Mouse (Mus musculus) left cerebral cortex, postnatal 36 days (tissue): ENCODE measurements around the gene Polr2e. TPM values are rescaled to one million over a fixed set of nuclear protein-coding genes. Genes with fewer than 3 reads are reported as not detected.

Experiments used
- DNase-seq, 2 experiments: peaks; one replicate each; pipeline ENCODE4 v3.0.0; 2021 to 2022; ENCODE audit warnings: low spot score in 2 of 2, mixed read lengths in 1 of 2
- intact Hi-C: fragments of 180-260 bp; cut with DNase I; formaldehyde crosslinking; loops from one replicate; pipeline ENCODE4 v1.15.1; 2025
- total RNA-seq, 2 experiments: library from RNA; stranded (reverse); gene quantifications; 2 replicates each; pipeline ENCODE4 v1.2.3; 2021

The Polr2e gene
- total RNA-seq, 2 experiments from 2014 or later = 69.2 to 83.6 TPM

DNA sequence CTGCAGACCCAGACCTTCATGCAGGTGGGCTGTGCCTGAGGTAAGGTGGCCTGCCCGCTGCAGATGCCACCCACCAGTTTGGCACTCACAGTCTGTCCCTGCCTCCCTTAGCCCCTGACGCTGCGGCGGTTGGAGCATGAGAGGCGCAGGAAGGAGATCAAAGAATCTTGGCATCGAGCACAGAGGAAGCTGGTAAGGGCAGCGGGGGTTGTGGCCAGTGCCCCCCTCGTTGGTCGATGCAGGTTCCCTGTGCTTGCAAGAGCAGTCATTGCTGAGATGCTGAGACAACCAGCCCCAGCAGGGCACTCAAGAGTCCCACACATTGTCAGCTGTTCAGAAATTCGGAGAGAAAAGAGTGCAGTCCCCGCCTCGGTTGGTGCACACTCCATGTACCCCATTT is 17.4 kb downstream of the Polr2e start:
- intact Hi-C loops = no loop called here
- DNase-seq = no peak

DNA sequence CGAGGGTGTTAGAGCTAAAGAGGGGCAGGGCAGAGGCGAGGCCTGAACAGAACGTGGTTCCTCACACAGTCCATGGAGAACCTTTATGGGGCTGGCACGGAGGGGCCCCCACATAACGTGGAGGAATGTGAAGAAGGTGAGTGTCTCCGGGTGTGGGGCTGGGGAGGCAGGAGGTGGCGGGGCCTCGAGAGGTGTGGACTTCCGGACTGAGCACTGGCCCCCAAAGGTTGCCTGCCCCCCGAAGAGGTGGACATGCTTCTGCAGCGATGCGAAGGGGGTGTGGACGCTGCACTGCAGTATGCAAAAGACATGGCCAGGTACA is 18.3 kb downstream of the Polr2e start:
- intact Hi-C loops = no loop called here
- no peak for DNase-seq

DNA sequence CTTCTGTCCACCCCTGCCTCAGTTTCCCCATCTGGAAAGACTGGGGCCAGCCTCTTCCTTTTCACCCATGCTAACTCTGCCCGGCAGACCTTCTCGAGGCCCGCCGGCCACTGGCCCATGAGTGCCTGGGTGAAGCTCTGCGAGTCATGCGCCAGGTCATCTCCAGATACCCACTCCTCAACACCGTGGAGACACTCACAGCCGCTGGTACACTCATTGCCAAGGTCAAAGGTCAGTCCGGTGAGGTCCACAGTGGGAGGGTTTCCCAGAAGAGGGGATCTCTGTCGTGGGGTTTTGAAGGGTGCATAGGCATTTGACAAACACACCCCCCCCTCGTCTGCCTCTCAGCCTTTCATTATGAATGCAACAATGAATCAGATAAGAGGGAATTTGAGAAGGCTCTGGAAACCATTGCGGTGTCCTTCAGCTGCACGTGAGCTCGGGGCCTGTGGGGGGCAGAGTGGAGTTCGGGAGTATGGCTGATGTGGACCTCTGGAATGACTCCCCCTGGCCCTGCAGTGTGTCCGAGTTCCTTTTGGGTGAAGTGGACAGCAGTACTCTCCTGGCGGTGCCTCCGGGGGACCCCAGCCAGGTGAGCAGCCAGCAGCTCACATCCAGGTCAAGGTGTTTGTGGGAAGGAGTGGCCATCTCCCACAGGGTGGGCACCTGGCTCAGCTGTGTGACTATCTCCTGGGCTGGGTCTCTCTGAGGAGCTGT is 18.8 kb downstream of the Polr2e start:
- no peak for DNase-seq
- intact Hi-C loops = no loop called here

DNA sequence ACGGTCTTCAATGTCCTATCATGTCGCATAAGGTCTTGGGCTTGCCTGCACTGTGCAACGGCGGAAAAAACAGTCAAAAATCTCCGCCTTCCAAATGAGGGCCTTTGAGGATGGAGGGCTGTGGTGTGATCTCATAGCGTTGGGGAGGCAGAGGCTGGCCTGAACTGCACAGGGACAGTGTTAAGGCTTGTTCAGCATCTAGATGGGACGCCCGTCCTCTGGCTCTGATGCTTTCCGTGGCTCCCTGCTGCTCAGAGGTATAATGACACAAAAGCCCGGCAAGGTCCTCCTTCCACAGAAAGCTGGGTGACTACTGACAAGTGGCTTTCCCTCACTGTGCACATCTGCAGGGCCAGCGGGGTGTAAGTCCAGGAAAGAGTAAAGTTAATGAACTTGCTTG is 19.4 kb downstream of the Polr2e start:
- intact Hi-C loops = no loop called here
- no peak for DNase-seq

DNA sequence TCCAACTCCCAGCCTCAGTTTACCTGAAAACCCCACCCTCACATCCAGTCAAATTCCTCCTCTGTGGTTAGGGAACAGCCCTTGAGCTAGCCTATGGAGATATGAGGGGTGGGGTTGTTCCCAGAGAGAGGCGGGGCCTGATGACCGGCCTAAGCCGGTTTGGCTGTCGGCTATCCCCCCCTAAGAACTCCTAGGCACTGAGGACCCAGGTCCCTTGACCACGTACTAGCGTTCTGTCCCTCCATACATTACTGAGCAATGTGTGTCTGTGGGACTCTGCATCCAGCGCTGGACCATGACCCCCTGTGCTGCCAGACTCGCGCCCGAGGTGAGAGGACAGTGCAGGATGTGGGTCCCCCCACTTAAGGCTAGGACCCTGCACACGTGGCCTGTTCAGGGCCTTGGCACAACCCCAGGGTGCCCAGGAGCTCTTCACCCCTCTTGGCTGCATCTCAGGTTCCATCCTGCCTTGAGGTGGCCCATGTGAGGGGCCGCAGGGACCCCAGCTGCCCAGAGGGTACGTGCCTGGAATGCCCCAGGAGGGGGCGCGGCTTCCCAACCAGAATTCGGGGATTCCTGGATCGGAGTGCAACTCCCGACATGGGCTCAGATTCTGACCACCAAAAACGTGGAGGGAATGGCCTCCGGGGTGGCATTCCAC is 20.0 kb downstream of the Polr2e start:
- intact Hi-C loops = no loop called here
- no peak for DNase-seq

DNA sequence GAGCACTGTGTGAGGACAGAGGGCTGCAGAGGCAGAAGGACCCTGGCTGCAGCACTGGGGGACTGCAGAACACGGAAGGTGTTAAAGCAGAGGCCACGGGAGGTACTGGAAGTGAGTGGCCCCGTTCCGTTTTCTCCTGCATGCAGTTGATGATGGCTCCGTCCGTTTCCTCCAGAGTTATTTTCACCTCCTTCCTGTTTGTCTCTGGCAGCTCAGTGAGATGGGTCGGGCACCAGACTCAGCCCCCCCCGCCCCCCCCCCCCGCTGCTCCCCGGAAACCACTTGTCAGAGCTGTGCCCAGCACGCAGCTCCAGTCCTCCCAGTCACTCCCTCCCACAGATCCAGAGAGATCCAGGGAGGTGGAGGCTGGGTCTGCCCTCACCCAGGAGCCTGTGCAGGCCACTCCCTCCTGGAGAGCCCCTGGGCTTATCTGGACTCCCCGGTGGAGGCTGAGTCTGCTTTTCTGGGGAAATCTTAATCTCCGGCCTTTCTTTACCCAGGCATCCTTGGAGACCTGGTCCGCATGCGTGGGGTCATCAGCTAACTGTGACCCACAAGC is 20.8 kb downstream of the Polr2e start:
- DNase-seq = no peak
- intact Hi-C loops = no loop called here

DNA sequence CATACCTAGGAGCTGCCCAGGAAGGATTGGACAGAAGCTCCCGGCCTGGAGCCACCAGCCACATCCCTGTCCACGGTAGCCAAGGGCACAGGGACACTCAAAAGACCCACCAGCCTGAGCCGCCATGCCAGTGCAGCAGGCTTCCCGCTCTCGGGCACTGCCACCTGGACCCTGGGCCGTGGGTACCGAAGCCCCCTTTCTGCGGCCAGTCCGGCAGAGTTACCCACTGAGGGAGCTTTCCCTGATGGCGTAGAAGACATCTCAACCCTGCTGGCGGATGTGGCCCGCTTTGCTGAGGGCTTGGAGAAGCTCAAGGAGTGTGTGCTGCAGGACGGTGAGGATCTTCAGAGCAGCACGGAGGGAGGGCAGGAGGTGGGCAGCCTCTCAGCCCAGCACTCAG is 21.8 kb downstream of the Polr2e start:
- intact Hi-C loops = no loop called here
- no peak for DNase-seq

DNA sequence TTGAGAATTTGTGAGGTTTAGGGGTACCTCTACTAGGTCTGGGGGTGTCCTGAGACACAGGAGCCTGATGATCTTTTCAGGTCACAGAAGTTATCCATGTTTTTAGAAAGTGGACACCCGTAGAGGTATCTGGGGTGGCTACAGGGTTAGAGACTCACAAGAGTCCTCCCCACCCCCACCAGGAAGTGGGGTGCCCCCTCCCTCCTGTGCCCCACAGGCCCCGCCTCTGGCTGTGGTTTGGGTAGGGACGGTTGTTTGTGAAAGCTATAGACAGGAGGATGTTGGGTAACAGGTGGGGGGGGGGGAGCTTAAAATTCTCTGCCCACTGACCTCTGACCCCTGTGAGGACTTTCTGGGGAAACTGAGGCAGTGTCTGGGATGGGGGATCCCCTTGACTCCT is 22.2 kb downstream of the Polr2e start:
- DNase-seq = no peak
- intact Hi-C loops = no loop called here

DNA sequence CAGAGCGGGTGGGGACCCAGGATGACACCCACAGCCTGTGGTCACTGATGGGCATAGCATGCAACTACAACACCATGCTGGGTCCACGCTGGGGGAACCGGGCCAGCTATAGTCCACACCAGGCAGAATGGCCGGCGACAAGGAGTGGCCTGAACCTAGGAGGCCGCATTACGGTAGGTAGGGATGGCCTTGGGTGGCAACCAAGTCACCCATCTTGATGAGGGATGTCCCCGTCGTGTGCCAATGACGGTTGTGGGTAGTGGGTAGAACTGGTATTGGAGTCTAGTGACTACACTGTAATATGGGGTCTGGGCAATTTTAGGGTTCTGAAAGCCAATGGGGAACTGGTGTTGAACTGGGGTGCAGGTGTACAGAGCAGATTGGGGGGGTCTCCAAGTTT is 22.7 kb downstream of the Polr2e start:
- intact Hi-C loops = no loop called here
- no peak for DNase-seq

DNA sequence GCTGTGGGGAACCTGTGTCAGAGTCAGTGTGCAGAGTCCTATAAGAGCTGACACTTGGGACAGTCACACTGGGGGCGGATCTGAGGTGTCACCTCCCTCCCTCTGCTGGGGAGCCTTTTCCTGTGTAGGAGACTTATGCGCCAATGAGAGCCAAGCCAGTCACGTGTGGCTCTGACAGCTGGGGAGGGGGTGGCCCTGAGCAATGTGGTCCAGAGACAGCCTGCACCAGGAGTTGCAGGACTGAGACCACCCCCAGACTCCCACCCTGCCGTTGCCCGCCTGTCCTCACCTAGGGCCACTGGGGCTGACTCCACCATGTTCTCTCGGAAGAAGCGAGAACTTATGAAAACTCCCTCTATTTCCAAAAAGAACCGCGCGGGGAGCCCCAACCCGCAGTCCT is 23.1 kb downstream of the Polr2e start, which contains the start of gene Arhgap45:
Gene Arhgap45, plus strand, starts transcription at position 143 of the 400 bp plus-strand sequence.
- DNase-seq = no peak
- intact Hi-C loops = no loop called here

DNA sequence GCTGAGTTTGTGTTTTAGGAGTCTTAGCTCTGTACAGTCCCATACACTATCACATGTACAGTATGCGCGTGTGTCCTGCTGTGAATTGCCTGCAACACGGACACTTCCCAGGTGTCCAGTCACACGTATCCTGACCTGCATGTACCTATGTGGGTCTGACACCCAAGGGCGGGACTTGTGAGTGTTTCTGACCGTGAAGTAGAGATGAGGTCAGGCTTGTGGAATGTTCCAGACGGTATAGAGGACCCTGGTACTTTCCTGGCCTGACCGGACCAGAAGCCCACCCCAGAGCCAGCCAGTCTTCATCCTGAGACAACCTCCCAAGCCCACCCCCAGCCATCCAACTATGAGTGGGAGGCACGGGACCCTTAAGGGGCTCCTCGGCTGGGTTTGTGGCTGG is 24.0 kb downstream of the Polr2e start:
- no peak for DNase-seq
- intact Hi-C loops = no loop called here

DNA sequence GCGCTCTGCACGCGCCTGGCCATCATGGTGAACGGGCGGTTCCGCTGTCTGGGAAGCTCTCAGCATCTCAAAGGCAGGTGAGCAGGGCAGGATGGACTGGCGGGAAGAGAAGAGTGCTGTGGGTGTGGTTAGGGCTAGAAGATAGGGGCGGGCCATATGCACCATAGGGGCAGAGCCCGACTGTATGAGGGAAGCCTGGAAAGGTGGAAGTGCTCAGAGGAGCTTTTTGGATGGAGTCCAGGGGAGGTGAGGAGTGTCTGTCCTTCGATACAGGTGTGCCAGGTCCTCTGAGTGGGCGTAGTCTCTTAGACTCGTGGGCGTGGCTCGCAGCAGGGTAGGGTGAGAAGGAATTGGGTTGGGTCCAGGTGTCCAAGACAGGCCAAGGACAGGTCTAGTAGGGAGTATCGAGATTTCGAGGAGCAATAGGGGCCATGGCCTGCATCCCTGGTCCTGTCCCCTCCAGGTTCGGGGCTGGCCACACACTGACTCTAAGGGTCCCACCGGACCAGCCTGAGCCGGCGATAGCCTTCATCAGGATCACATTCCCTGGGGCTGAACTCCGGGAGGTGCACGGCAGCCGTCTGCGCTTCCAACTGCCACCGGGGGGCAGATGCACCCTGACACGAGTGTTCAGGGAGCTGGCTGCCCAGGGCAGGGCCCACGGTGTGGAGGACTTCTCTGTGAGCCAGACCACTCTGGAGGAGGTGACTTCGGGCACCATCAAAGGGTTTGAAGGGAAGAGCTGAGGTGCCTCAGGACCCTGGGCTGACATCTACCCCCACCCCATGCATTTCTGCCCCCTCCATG is 24.9 kb downstream of the Polr2e start:
- DNase-seq = no peak
- intact Hi-C loops = no loop called here

DNA sequence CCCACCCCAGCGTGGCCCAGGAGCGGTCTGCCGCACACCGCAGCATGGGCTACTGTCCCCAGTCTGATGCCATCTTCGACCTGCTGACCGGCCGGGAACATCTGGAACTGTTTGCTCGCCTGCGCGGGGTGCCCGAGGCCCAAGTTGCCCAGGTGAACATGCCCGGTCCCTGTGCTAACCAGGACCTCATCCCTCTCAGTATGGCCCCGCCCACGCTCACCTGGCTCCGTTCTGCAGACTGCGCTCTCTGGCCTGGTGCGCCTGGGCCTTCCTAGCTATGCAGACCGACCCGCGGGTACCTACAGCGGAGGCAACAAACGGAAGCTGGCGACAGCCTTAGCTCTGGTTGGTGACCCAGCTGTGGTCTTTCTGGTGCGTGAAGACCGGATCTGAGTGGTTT is 26.0 kb downstream of the Polr2e start:
- intact Hi-C loops = no loop called here
- no peak for DNase-seq

DNA sequence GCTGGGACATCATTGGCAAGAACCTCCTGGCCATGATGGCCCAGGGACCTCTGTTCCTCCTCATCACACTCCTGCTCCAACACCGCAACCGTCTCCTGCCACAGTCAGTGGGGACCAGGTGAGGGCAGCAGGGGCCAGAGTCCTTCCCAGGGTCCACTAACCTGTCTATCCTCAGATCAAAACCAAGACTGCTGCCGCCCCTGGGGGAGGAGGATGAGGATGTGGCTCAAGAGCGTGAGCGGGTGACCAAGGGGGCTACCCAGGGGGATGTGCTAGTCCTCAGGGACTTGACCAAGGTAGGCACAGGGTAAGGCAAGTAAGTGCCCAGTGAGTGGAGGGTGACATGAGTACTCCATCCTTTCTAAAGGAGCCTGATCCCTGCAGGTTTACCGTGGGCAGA is 27.9 kb downstream of the Polr2e start:
- intact Hi-C loops = no loop called here

DNA sequence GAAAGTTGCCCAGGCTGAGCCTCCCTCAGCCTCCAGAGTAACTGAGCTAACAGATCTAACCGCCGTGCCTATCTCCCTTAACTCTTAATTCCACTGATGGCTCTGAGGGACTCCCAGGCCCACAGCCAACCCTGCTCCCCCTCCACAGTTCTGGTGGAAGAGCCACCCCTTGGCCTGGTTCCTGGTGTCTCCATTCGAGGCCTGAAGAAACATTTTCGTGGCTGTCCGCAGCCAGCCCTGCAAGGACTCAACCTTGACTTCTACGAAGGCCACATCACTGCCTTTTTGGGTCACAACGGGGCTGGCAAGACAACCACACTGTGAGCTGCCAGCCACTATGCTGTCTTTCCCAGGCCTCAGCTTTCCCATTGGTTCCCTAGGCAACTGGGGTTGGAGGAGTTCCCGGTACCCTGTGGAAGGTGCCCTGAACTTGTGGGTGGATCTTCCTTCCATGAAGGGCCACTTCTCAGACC is 35.3 kb downstream of the Polr2e start:
- DNase-seq = no peak
- intact Hi-C loops = no loop called here

More for the DNA sequence above, 27.9 kb downstream of the Polr2e start:
- no peak for DNase-seq

DNA sequence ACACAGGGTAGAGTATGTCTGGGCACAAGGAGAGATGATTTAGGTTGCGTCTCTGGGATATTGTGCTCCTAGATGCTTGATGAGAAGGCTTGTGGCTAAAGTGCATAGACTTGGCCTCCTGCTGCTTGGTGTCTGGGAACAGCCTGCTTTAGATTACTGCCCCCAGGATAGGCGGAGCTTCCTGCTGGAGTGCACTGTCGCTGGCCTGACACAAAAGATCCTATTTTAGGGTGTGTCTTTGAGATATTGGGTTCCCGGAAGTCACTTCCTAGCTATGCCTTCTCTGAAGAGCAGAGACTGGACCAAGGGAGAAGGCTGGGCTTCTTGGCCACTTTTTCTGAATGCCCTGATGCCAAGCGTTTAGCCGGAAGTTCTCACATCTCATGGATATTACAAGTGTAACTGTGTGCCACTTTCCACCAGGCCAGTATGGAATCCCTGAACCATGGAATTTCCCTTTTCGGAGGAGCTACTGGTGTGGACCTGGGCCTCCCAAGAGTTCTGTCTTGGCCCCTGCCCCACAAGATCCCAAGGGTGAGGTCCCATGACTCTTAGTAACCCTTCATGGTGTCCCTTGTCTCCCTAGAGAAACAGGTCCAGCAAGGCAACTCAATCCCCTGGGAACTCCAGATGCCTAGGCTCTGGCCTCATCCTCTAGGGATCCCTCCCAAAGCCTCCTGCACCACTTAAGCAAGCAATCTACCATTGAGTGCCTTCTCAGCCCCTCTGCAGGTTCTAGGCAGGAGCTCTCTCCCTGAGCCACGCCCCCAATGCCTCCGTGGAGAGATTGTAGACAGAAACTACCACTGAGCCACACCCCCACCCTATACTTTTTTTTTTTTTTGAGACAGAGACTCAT is 36.0 kb downstream of the Polr2e start:
- intact Hi-C loops = no loop called here
- DNase-seq = no peak

DNA sequence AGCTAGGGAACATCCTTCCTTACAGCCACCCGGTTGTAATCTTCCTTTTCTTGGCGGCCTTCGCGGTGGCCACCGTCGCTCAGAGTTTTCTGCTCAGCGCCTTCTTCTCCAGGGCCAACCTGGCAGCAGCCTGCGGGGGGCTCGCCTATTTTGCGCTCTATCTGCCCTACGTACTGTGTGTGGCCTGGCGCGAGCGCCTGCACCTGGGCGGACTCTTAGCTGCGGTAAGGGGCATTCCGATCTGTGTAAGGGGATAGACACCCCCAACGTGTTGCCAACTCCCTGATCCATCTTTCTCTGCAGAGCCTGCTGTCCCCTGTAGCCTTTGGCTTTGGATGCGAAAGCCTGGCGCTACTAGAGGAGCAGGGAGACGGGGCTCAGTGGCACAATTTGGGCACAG is 36.8 kb downstream of the Polr2e start:
- no peak for DNase-seq
- intact Hi-C loops = no loop called here

DNA sequence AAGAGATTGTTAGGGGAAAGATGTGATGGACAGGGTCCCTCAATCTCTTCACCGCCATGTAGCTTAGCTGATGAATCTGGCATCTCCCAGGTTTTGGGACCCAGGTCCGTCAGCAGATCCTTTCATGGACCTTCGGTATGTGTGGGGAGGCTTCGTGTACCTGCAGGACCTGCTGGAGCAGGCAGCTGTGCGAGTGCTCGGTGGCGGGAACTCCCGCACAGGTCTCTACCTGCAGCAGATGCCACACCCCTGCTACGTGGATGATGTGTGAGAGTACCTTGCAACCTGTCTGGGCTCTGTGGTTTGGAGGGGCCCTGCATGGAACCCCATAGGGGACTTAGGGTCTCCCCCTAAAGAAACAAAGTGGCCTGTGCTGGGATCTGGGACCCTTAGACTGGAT is 37.6 kb downstream of the Polr2e start:
- intact Hi-C loops = no loop called here

DNA sequence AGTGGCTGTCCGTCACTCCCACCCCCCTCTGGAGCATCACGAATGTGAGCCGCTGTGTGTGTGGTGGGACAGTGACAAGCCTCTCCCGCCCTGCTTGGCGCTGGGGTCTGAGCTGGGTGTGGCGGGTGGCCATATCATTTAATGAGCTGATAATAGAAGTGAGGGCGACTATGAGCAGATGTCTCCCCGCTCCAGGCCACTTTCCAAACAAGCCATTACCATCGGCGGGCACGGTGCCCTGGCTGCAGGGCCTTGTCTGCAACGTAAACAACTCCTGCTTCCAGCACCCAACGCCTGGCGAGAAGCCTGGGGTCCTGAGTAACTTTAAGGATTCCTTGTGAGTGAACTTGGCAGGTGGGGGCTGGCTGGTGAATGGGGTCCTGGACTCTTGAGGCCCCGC is 41.8 kb downstream of the Polr2e start:
- intact Hi-C loops = loop anchor here (2.0 kb wide), 1 partner anchor 41 kb away; the partner anchor contains the start of gene Polr2e
- DNase-seq = no peak

More for the DNA sequence above, 37.6 kb downstream of the Polr2e start:
- no peak for DNase-seq
